Mouse (Mus musculus) MEL (cell line): ENCODE data around the gene Gabrb3.

Experiments used
- CTCF ChIP-seq, 3 experiments: IDR thresholded peaks in 2 of 3; conservative IDR thresholded peaks in 1 of 3; 2 replicates each; pipeline ENCODE4 v1.5.1; 2011 to 2012; ENCODE audit warnings: low read length in 3 of 3, low read depth in 2 of 3, mild to moderate bottlenecking in 2 of 3, improper control_type of control experiment in 1 of 3, inconsistent platforms in 1 of 3, mixed read lengths in 1 of 3, moderate library complexity in 1 of 3; ENCODE audit not compliant: control insufficient read depth in 1 of 3, insufficient read depth in 1 of 3, poor library complexity in 1 of 3, severe bottlenecking in 1 of 3
- GATA1 ChIP-seq: IDR thresholded peaks from 2 replicates; pipeline ENCODE4 v1.6.1; 2011; ENCODE audit warnings: low read depth, low read length, improper control_type of control experiment
- KAT2A ChIP-seq: conservative IDR thresholded peaks from 2 replicates; pipeline ENCODE4 v1.6.1; 2012; ENCODE audit warnings: low read depth, low read length, improper control_type of control experiment, inconsistent platforms
- MXI1 ChIP-seq: IDR thresholded peaks from 2 replicates; pipeline ENCODE4 v1.6.1; 2011; ENCODE audit warnings: mild to moderate bottlenecking, low read depth, low read length, improper control_type of control experiment
- POLR2A ChIP-seq, 2 experiments: IDR thresholded peaks; 2 replicates each; pipeline ENCODE4 v1.6.1; 2011 to 2012; ENCODE audit warnings: low read length in 2 of 2, mild to moderate bottlenecking in 2 of 2, control low read depth in 1 of 2, improper control_type of control experiment in 1 of 2, low read depth in 1 of 2, moderate library complexity in 1 of 2; ENCODE audit not compliant: control insufficient read depth in 1 of 2, insufficient read depth in 1 of 2, poor library complexity in 1 of 2
- SIN3A ChIP-seq: IDR thresholded peaks from 2 replicates; pipeline ENCODE4 v1.6.1; 2012; ENCODE audit warnings: low read length, improper control_type of control experiment, inconsistent platforms
- SMC3 ChIP-seq: IDR thresholded peaks from 2 replicates; pipeline ENCODE4 v1.6.1; 2011; ENCODE audit warnings: low read depth, low read length, improper control_type of control experiment
- USF1 ChIP-seq: IDR thresholded peaks from 2 replicates; pipeline ENCODE4 v1.6.1; 2014; ENCODE audit warnings: low read depth, mild to moderate bottlenecking, inconsistent platforms, low read length, improper control_type of control experiment, moderate library complexity

DNA sequence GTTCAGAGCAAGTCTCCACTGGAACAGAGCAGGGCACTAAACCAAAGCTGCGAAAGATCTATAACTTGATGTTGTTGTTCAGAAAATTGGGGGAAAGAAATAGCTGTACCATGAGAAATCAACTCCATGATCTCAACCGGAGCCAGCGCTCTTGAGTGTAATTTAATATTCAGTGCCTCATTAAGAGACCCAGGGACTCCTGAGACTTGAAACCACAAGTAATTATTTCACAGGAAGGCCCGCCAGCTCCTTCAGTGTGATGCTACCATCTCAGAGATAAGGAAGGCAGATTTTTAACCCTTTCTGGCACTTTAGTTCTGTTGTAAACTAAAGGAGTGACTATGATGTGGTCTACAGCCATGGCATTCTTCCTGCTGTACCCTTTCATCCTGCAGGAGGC is 270.3 kb downstream of the Gabrb3 start:
- TF ChIP-seq KAT2A: no peak
- no peak for TF ChIP-seq SMC3
- TF ChIP-seq POLR2A (IDR thresholded peaks at IDR 0.05; ENCODE audit: control insufficient read depth in 1 of 2, insufficient read depth in 1 of 2, low read depth in 1 of 2, low read length in 2 of 2, poor library complexity in 1 of 2): no peak
- TF ChIP-seq GATA1: no peak
- TF ChIP-seq CTCF (IDR thresholded peaks at IDR 0.05 in 2 of 3, conservative IDR thresholded peaks at IDR 0.05 in 1 of 3; ENCODE audit: control insufficient read depth in 1 of 3, insufficient read depth in 1 of 3, low read depth in 2 of 3, low read length in 3 of 3, poor library complexity in 1 of 3, severe bottlenecking in 1 of 3): no peak
- no peak for TF ChIP-seq MXI1
- TF ChIP-seq USF1: no peak
- TF ChIP-seq SIN3A: no peak
